Mouse (Mus musculus): ENCODE data around the gene Prrt4. TPM values are rescaled to one million over a fixed set of nuclear protein-coding genes. Genes with fewer than 3 reads are reported as not detected.
"Not testable (repeated sequence)": the region's sequence is repeated elsewhere in the genome, so short reads cannot be mapped to it uniquely, and the experiment has no call there.

Prrt4 gene
- 1.5 and 1.8 TPM in 2 replicates for polyA plus RNA-seq (2015; fragmentation: Nextera tagmentation; extraction: Ambion mirVana)

DNA sequence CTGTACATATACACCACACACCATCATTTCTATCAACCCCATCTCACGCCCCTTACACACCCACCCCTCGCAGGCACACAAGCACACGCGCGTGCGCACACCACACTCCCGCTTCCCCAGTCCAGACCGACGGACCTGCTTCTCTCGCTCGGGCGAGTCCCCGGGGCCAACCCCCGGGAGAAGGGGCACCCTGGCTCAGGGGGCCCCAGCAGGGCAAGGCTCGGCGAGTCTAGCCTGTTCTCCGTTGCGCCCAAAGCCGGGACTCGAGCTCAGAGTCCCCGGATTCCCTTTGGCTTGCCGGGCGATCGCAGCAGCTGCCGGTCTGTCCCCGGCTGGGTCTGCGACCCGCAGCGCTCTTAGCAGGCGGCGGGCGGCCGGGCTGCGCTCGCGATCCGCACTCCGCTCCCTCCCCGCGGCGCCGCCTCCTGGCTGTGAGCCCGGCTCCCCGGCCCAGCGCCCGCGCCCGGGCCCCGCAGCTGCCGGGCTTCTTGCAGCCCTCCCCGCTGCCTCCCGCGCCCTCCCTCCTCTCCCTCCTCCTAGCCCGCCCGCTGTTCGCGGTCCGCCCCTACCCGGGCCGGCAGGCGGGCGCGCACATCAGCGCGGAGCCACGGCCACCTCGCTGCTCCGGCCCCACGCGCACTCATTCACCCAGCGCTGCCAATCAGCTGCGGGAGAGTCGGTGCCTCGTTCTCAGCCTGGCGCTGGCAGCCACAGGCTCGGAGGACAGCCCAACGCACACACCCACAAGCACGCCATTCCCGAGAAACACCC lies at the start of gene Prrt4:
TSS of gene Prrt4 (minus strand) at position 697 of the 771 bp plus-strand sequence.
- H3K4me1 ChIP-seq: peaks cover 11% of the 10 kb centered on the region
- peak within 1 kb of the TSS; percentile 74 for H3K9ac ChIP-seq
- H3K9me3 ChIP-seq (replicated peaks): no peaks in the 10 kb centered on the region
- H3K27me3 ChIP-seq: peaks cover 47% of the 10 kb centered on the region
- no peaks in the 10 kb centered on the region for H3K36me3 ChIP-seq (ENCODE audit: poor library complexity, severe bottlenecking)
- peak; percentile 87 for ATAC-seq
- under 1% methylated on average over 63 of the region's 79 CpGs for WGBS
- H3K4me2 ChIP-seq: peak within 1 kb of the TSS; percentile 84
- H3K4me3 ChIP-seq: peak within 1 kb of the TSS; percentile 61
- peak within 1 kb of the TSS; percentile 82 for H3K27ac ChIP-seq

DNA sequence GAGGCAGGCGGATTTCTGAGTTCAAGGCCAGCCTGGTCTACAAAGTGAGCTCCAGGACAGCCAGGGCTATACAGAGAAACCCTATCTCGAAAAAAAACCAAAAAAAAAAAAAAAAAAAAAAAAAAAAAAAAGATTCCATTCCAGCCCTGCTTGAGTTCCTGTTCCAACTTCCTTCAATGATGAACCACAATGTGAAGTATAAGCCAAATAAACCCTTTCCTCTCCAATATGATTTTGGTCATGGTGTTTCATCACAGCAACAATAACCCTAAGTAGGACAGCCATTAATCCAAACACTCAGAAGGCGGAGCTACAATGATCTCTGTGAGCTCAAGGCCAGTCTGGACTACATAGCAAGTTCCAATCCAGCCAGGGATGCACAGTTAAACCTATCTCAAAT lies 38.3 kb upstream of the Prrt4 start:
- H3K4me1 ChIP-seq: peaks cover 27% of the 10 kb centered on the region
- H3K9ac ChIP-seq; H3K9me3 ChIP-seq (replicated peaks); ATAC-seq; H3K4me3 ChIP-seq; H3K27ac ChIP-seq; H3K36me3 ChIP-seq (ENCODE audit: poor library complexity, severe bottlenecking); H3K4me2 ChIP-seq: not testable (repeated sequence)
- H3K27me3 ChIP-seq: peaks cover 28% of the 10 kb centered on the region
- 79% methylated on average over 3 of the region's 3 CpGs for WGBS

DNA sequence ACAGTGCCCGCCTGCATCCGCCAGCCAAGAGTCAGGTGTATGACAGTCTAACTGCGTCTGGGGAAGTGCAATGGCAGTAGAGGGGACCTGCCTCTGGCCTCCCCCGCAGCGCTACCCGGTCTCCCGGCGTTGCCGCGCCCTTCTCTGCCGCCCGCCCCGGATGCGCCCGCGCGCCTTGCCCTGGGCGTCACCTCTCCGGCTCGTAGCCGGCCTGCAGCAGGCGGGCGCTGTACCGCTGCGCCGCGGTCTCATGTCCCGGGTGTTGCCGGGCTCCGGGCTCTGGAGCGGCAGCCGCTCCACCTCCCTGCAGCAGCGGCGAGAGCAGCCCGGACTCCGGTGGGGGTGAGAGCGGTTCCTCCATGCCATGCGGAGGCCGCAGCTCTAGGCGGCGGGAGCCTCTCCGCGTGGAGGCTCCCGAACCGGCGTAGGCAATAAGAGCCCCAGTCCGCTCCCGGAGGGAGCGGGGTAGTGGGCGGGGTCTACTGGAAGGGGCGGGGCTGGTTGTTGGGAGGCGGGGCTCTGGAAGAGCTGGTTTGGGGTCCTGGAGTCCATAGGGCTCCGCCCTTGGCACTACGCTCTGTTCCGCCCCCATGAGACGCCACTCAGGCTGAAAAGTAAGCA lies 36.6 kb upstream of the Prrt4 start, which contains the start of gene Impdh1:
TSS of gene Impdh1 (minus strand) at position 484 of the 621 bp plus-strand sequence.
- H3K4me3 ChIP-seq: peak within 1 kb of the TSS; percentile 70
- H3K36me3 ChIP-seq (ENCODE audit: poor library complexity, severe bottlenecking): no peaks in the 10 kb centered on the region
- H3K9ac ChIP-seq: peak within 1 kb of the TSS; percentile 75
- WGBS: 0% methylated on average over 43 of the region's 56 CpGs
- peaks cover 28% of the 10 kb centered on the region for H3K27me3 ChIP-seq
- ATAC-seq: peak; percentile 76
- H3K27ac ChIP-seq: no peak within 1 kb of the TSS; the same call in 1 of the 2 replicates
- no peaks in the 10 kb centered on the region for H3K9me3 ChIP-seq (replicated peaks)
- peaks cover 40% of the 10 kb centered on the region for H3K4me1 ChIP-seq
- H3K4me2 ChIP-seq: peak within 1 kb of the TSS; percentile 96

DNA sequence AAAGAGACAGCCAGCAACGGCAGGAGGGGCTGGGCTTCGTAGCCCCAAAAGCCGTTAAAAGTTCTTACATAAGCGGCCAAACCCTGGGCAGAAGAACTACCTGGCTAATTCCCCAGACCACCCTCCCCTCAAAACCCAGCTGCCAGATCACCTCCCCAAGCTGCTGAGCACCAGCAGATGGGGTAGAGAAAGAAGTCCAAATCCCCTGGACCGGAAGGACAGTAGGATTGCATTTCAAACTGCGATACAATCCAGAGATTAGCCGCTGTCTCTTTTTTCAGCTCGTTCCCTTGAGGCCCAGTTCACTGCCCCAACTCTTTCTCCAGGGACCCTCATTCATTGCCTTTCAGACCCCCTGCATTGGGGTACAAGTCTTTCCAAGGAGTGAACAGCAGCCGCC lies 35.8 kb upstream of the Prrt4 start:
- H3K4me2 ChIP-seq: peak overlapping the region; percentile 96
- peaks cover 28% of the 10 kb centered on the region for H3K27me3 ChIP-seq
- peak overlapping the region; percentile 75 for H3K9ac ChIP-seq
- no peak for ATAC-seq
- H3K4me3 ChIP-seq: peak overlapping the region; percentile 70
- H3K4me1 ChIP-seq: peaks cover 46% of the 10 kb centered on the region
- no peaks in the 10 kb centered on the region for H3K9me3 ChIP-seq (replicated peaks)
- H3K27ac ChIP-seq: no peak overlapping the region
- no peaks in the 10 kb centered on the region for H3K36me3 ChIP-seq (ENCODE audit: poor library complexity, severe bottlenecking)
- WGBS: 9% methylated on average over 9 of the region's 9 CpGs

DNA sequence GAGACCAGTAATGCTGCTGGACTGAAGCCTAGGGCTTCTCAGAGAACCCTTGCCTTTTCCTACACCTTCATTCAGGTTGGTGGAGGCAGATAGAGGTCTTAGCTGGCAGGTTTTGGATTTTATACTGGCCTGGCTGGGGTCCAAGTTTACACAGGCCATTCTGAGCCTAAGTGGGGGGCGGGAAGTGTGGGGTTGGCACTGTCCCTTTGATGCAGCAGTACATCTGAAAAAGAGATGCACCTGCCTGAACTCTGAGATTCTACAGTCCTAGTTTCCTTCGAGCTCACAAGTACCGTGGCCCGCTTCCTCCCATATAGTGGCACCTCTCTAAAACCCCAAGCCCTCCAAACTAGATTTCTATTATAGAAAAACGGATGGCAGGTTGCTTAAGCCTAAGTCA lies 35.4 kb upstream of the Prrt4 start:
- no peak for ATAC-seq
- Histone ChIP-seq H3K9ac (no peak overlapping the region), H3K9me3 (replicated peaks) (no peaks in the 10 kb centered on the region), H3K4me1 (peaks cover 47% of the 10 kb centered on the region), H3K4me3 (no peak overlapping the region), H3K4me2 (peak overlapping the region; percentile 96), H3K27ac (no peak overlapping the region), H3K36me3 (ENCODE audit: poor library complexity, severe bottlenecking) (no peaks in the 10 kb centered on the region), H3K27me3 (peaks cover 28% of the 10 kb centered on the region)
- WGBS: 35% methylated on average over 5 of the region's 5 CpGs

DNA sequence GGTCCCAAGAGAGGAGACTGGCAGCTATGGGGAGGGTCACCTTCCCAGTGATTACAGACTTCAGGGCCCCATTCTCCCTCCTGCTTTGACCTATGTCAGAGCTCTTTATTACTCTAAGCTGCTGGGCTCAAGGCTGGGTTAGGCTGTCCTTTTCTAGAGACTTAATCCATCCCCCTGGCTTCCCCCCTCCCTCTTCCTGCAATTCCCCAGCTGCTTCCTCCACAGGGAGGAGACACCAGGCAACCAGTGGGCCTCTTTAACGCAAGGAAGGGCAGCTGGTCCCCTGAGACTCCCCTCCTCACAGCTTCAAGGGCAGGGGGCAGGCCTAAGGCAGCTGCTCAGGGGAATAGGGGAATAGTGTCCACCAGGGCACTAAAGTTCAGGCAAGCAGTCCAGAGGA lies 34.9 kb upstream of the Prrt4 start:
- Histone ChIP-seq H3K4me1 (peaks cover 51% of the 10 kb centered on the region), H3K4me3 (no peak overlapping the region)

DNA sequence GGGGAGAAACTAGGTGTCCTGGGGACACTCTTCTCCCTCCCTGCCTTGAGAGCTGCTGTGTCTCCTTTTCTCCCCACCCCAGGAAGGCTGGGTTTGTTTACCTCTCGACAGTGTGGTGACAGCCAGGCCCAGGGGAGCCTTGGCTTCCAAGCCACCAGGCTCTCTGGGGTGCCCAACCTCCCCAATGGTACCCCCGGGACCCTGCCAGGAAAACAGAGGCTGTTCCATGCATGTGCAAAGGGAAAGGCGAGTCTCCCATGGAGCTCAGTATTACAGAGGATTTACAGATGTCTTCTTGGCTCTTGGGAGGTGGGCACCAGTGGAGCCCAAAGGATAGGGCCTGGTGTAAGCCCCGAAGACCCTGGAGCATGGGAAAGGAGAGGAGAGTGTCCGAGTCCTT lies 34.1 kb upstream of the Prrt4 start:
- no peak for ATAC-seq
- Histone ChIP-seq H3K4me3 (no peak overlapping the region), H3K4me2 (no peak overlapping the region), H3K4me1 (peaks cover 51% of the 10 kb centered on the region), H3K9me3 (replicated peaks) (no peaks in the 10 kb centered on the region), H3K27me3 (peaks cover 28% of the 10 kb centered on the region), H3K27ac (no peak overlapping the region), H3K36me3 (ENCODE audit: poor library complexity, severe bottlenecking) (no peaks in the 10 kb centered on the region), H3K9ac (no peak overlapping the region)
- WGBS: 56% methylated on average over 5 of the region's 5 CpGs

More for the DNA sequence above, 34.9 kb upstream of the Prrt4 start:
- H3K27ac ChIP-seq: no peak overlapping the region
- ATAC-seq: no peak
- H3K4me2 ChIP-seq: 0 out of 2 replicates have a peak overlapping the region, but pooled peaks have one; percentile 13
- no peaks in the 10 kb centered on the region for H3K9me3 ChIP-seq (replicated peaks)
- H3K36me3 ChIP-seq (ENCODE audit: poor library complexity, severe bottlenecking): no peaks in the 10 kb centered on the region
- 0% methylated on average over 1 of the region's 1 CpGs for WGBS
- peaks cover 28% of the 10 kb centered on the region for H3K27me3 ChIP-seq
- no peak overlapping the region for H3K9ac ChIP-seq

DNA sequence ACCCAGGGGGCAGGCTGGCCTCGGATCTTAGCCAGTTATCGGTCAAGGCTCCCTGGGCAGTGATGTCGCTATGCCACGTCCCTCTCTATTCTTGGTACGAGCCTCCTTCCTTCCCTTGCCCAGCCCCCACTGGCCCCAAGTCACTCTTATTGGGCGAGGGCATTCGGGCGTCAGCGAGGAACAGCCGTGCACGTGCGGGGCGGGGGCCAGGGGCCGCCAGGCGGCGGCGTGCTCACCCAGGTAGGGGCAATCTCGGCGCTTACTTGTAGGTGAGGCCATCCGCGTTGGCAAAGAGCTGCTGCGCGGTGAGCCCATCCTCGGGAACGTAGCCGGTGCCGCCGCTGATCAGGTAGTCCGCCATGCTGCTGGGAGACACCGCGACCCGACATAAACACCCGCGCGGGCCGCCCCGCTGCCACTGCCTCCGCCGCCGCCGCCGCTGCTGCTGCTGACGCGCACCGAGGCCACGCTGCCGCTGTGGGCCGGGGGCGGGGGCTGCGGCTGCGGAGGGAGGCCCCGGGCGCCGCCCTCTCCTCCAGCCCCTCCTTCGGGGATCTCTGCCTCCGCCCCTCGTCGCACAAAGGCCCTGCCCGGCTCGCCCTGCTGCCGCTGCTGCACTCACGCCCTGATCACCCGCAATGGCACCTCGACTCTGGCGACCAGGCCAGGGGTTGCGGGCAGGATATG lies 32.6 kb upstream of the Prrt4 start:
- peaks cover 28% of the 10 kb centered on the region for H3K27me3 ChIP-seq
- WGBS: under 1% methylated on average over 53 of the region's 66 CpGs
- H3K36me3 ChIP-seq (ENCODE audit: poor library complexity, severe bottlenecking): peaks cover 1% of the 10 kb centered on the region; the same call in 1 of the 2 replicates
- H3K4me2 ChIP-seq: peak overlapping the region; percentile 92
- no peaks in the 10 kb centered on the region for H3K9me3 ChIP-seq (replicated peaks)
- H3K27ac ChIP-seq: peak overlapping the region; percentile 65
- peak; percentile 78 for ATAC-seq
- H3K4me3 ChIP-seq: peak overlapping the region; percentile 68
- peaks cover 51% of the 10 kb centered on the region for H3K4me1 ChIP-seq
- peak overlapping the region; percentile 83 for H3K9ac ChIP-seq

DNA sequence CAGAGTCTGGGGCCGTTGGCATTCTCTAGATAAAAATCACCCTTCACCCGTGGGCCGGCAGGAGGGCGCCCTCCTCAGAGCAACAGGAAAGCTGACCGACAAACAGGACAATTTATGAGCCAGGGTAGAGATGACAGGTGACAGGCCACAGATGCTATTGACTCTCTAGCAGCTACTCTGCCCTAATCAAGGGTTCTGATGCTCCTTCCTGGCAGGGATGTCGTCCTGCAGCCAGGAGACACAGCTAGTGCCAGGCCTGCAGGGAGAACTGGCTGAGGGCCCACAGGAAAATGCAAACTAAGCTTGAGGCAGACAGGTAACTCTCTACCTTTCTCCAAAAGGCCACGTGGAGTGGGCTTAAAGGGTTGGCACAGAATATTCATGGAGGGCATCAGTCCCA lies 31.8 kb upstream of the Prrt4 start:
- no peak; the same call in 1 of the 2 replicates for ATAC-seq
- H3K4me3 ChIP-seq: peak overlapping the region; percentile 68
- peaks cover 8% of the 10 kb centered on the region for H3K36me3 ChIP-seq (ENCODE audit: poor library complexity, severe bottlenecking)
- H3K9ac ChIP-seq: peak overlapping the region; percentile 83
- H3K27me3 ChIP-seq: peaks cover 28% of the 10 kb centered on the region
- peak overlapping the region; percentile 92 for H3K4me2 ChIP-seq
- H3K27ac ChIP-seq: no peak overlapping the region
- no peaks in the 10 kb centered on the region for H3K9me3 ChIP-seq (replicated peaks)
- WGBS: 37% methylated on average over 7 of the region's 7 CpGs
- peaks cover 46% of the 10 kb centered on the region for H3K4me1 ChIP-seq

DNA sequence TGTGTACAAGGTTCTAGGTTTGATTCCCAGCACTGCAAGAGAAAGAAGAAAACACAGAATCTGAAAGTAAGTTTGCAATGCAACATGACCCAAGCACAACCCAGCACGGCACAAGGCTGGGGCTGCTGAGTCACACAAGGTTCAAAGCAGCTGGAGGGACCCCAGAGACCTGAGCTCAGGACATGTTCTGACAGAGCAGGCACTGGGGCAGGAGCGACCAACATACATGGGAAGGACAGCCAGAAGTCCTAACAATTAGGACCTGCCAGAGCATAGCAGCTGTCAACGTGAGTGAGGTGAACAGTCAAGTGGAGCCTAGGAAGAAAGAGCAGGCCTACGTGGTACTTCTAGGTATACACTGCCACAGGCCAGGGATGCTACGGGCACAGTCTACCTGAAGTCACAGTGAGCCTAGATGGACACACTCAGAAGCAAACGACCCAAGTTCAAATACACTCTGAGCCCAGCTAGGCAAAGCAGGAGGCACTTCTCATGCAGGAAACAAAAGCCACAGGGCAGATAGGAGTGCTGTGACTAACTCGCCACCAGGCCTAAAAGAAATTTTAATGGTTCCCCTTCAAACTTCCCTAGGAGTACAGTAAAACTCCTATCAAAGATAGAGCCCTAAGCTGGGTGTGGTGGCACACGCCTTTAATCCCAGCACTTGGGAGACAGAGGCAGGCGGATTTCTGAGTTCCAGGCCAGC lies 31.0 kb upstream of the Prrt4 start:
- Histone ChIP-seq H3K9me3 (replicated peaks) (no peaks in the 10 kb centered on the region), H3K36me3 (ENCODE audit: poor library complexity, severe bottlenecking) (peaks cover 13% of the 10 kb centered on the region), H3K4me3 (no peak overlapping the region), H3K9ac (no peak overlapping the region), H3K27ac (no peak overlapping the region), H3K4me2 (peak overlapping the region; percentile 10; the same call in 1 of the 2 replicates), H3K27me3 (peaks cover 23% of the 10 kb centered on the region), H3K4me1 (peaks cover 43% of the 10 kb centered on the region)
- ATAC-seq: no peak
- 85% methylated on average over 9 of the region's 9 CpGs for WGBS

DNA sequence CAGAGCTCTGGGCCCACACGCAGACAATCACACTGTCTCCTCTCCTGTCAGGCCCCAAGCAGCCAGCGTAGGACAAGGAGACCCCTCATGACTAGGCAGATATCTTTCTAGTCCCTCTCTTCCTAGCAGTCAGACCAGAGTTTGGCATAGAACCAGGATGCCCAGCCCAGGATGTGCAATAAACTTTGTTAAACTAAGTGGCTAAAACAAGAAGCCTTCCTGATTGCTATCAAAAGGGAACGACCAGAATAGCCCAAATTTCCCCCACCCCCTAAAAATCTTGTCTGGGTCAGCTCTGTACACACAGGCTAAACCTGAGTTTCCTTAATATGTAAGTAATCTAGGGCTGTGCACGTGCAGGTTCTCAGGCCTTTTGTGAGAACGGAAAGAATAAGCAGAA lies 28.8 kb upstream of the Prrt4 start:
- no peak overlapping the region for H3K4me3 ChIP-seq
- H3K9ac ChIP-seq: 0 out of 2 replicates have a peak overlapping the region, but pooled peaks have one; percentile 21
- H3K27ac ChIP-seq: no peak overlapping the region
- H3K4me2 ChIP-seq: no peak overlapping the region
- peaks cover 26% of the 10 kb centered on the region for H3K4me1 ChIP-seq
- 87% methylated on average over 5 of the region's 5 CpGs for WGBS
- no peak for ATAC-seq
- H3K9me3 ChIP-seq (replicated peaks): no peaks in the 10 kb centered on the region
- peaks cover 28% of the 10 kb centered on the region for H3K36me3 ChIP-seq (ENCODE audit: poor library complexity, severe bottlenecking)
- peaks cover under 1% of the 10 kb centered on the region; the same call in 1 of the 2 replicates for H3K27me3 ChIP-seq
